Mouse (Mus musculus) small intestine, adult 2 months (tissue): ENCODE measurements around the gene Apol10a. TPM values are rescaled to one million over a fixed set of nuclear protein-coding genes. Genes with fewer than 3 reads are reported as not detected.
"Not testable (repeated sequence)": the region's sequence is repeated elsewhere in the genome, so short reads cannot be mapped to it uniquely, and the experiment has no call there.

Source experiments
- H3K27ac ChIP-seq: fragments of 200-500 bp; 2 replicates; pipeline ENCODE4 v1.5.1; 2012; ENCODE audit warnings: low read depth, low read length, control low read depth, inconsistent platforms; ENCODE audit not compliant: insufficient read depth
- H3K27me3 ChIP-seq: fragments of 200-500 bp; 2 replicates; pipeline ENCODE4 v1.6.1; 2012; ENCODE audit warnings: mild to moderate bottlenecking, moderate library complexity, low read length, inconsistent platforms; ENCODE audit not compliant: control insufficient read depth, insufficient read depth
- H3K36me3 ChIP-seq: fragments of 200-500 bp; 2 replicates; pipeline ENCODE4 v1.6.1; 2012; ENCODE audit warnings: mild to moderate bottlenecking, low read length, control low read depth, inconsistent platforms; ENCODE audit not compliant: control insufficient read depth, insufficient read depth
- H3K4me1 ChIP-seq: fragments of 200-500 bp; 2 replicates; pipeline ENCODE4 v1.6.1; 2012; ENCODE audit warnings: low read length, inconsistent platforms, mixed read lengths; ENCODE audit not compliant: control insufficient read depth, insufficient read depth, insufficient read length
- H3K4me3 ChIP-seq: fragments of 200-500 bp; 2 replicates; pipeline ENCODE4 v1.5.1; 2012; ENCODE audit warnings: low read depth, mild to moderate bottlenecking, control low read depth, inconsistent platforms, low read length, moderate library complexity
- CTCF ChIP-seq: fragments of 200-500 bp; IDR thresholded peaks from 2 replicates; pipeline ENCODE4 v1.5.1; 2012; ENCODE audit warnings: low read depth, mild to moderate bottlenecking, control low read depth, inconsistent platforms, low read length, moderate library complexity, mixed read lengths; ENCODE audit not compliant: insufficient replicate concordance, insufficient read length; ENCODE audit errors: extremely low read depth
- POLR2A ChIP-seq: fragments of 200-500 bp; IDR thresholded peaks from 2 replicates; pipeline ENCODE4 v1.6.1; 2012; ENCODE audit warnings: low read depth, mild to moderate bottlenecking, control low read depth, inconsistent platforms, low read length, moderate library complexity
- WGBS: fragments of 180-500 bp; shearing (Covaris S2); methylation state at CpG from one replicate; pipeline ENCODE4 v1.1.7; 2018; 5-methylcytosine and 5-hydroxymethylcytosine counted together
- polyA plus RNA-seq: library from polyadenylated mRNA; depleted of rRNA; stranded (reverse); fragments of >200 nt; gene quantifications from 2 replicates; pipeline ENCODE4 v1.2.3, GENCODE M21; 2012; rRNA removed

The Apol10a gene
- polyA plus RNA-seq, 1 experiment, result 56.4 TPM

DNA sequence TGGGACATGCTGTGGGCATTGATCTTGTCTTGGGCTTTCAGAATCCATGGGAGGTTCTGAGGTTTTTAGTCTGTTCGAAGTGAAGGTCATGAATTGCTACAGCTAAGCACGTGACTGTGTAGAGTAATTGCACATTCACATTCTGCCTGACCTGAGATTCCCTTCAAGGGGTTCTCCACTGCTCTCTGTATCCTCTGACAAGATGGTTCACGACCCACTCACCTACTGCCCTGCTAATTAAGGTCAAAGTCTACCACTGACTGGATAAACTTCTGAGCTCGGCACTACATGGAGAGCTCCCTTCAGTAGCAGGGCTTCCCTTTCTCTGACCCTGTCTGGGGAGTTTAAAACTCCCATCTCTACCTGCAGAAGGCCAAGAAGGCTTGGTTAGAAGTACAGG lies 43.7 kb downstream of the Apol10a start:
- not testable (repeated sequence) for H3K4me3 ChIP-seq, H3K27ac ChIP-seq, H3K27me3 ChIP-seq, H3K4me1 ChIP-seq, H3K36me3 ChIP-seq
- WGBS, result 39% methylated on average over 4 of the region's 4 CpGs

DNA sequence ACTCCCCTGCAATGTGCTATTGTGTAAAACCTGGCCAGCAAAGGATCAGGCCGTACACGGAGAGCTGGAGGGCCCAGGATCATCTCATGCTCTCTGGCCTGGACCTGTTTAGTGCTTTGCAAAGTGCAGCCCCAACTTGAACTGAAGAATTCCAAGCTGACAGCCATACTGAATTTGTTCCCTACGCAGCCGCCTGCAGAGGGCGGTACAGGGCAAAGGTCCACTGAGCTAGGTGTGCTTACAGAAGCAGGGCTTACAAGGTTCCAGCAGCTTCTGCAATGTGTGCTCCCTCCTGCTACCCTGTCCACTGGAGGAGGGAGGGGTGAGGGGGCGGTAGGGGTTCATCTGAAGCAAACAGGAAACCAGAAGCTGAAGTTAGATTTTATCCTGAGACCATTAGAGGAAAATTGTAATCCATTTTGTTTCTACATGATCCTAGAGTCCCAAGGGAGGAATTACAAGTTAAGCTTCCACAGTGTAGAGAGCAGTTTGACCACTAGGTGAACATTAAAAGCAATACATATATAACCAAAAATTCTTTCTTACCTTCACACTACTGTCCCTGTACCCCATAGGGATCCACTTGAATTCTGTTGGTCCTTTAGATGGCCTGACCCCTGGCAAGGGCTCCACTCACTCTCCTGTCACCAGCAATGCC lies 46.5 kb downstream of the Apol10a start:
- not testable (repeated sequence) for H3K27ac ChIP-seq, H3K4me1 ChIP-seq, H3K4me3 ChIP-seq, H3K27me3 ChIP-seq, H3K36me3 ChIP-seq
- WGBS, result 9% methylated on average over 6 of the region's 6 CpGs
- peak; percentile 51; the same call in 1 of the 2 replicates for TF ChIP-seq CTCF

DNA sequence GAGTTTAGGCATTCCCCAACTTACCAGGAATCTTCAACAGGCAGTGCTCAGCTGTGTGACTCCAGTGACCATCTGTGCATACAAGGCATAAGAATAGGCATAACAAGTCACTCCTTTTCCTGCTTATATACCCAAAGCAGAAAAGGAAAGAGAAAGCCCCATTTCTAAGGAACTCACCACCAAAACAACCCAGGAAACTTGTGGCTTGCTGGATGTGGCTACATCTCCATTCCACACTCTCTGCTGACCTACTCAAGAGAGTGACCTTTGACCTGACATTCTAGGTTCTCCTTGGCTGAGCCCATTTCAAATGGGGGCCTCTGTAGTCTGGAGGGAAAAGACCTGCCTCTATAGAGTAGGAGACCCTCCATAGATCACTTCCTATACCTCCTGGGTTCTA lies 56.4 kb downstream of the Apol10a start, which contains the start of gene Apol7c:
TSS of gene Apol7c (minus strand) at position 101 of the 400 bp plus-strand sequence.
- no peak for TF ChIP-seq POLR2A
- TF ChIP-seq CTCF, result no peak
- peak within 1 kb of the TSS; percentile 22; the same call in 1 of the 2 replicates for H3K4me3 ChIP-seq

DNA sequence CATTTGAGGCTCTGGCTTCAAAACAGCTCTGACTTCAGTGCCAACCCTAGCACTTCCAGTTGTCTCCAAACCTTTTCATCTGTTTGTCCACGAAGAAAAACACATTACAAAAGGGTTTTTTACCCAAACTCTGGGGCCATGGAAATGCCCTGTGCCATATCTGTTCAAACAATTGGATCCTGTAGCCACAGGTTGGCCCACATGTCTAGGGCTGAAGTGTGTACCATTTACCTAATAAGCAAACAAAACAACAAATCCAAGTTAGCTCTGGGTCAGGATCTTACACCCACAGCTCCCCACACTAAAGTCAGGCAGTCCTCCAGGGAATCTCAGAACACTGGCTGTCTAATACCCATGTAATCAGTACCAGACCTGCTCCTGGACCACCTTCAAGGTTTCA lies 62.4 kb downstream of the Apol10a start:
- H3K4me1 ChIP-seq, H3K4me3 ChIP-seq, H3K36me3 ChIP-seq, H3K27me3 ChIP-seq: not testable (repeated sequence)
- WGBS, result 38% methylated on average over 1 of the region's 1 CpGs
- 0 out of 2 replicates have a peak overlapping the region, but pooled peaks have one; percentile 15 for H3K27ac ChIP-seq

More for the DNA sequence above, 56.4 kb downstream of the Apol10a start, which contains the start of gene Apol7c:
- Histone ChIP-seq H3K4me1 (no peaks in the 10 kb centered on the region), H3K36me3 (no peaks in the 10 kb centered on the region), H3K27me3 (no peaks in the 10 kb centered on the region), H3K27ac (0 out of 2 replicates have a peak within 1 kb of the TSS, but pooled peaks have one; percentile 7)

Other genes starting within 250 kb of the Apol10a start
- gene Rbfox2, start 170.0 kb upstream of the Apol10a start, polyA plus RNA-seq, result 25.1 and 34.7 TPM in 2 replicates
- 31.4 and 88.8 TPM in 2 replicates for gene Apol7a, start 77.9 kb upstream of the Apol10a start, polyA plus RNA-seq
- 41.6 and 153 TPM in 2 replicates for gene Apol9a, start 65.9 kb upstream of the Apol10a start, polyA plus RNA-seq
- gene Apol7b, start 29.6 kb upstream of the Apol10a start, polyA plus RNA-seq, result 0.49 and 0.62 TPM in 2 replicates
- 0.13 TPM in 1 of 2 replicates, not detected in the other for gene Apol11a, start 31.2 kb downstream of the Apol10a start, polyA plus RNA-seq
- gene Apol7c, start 56.3 kb downstream of the Apol10a start, polyA plus RNA-seq, result 15.3 and 19.6 TPM in 2 replicates
- gene 1700025B11Rik, start 84.8 kb downstream of the Apol10a start, polyA plus RNA-seq, result not detected in 2 replicates
- 0.08 and 0.35 TPM in 2 replicates for gene Apol10b, start 119.1 kb downstream of the Apol10a start, polyA plus RNA-seq
- not detected in 2 replicates for gene Gm36245, start 122.2 kb downstream of the Apol10a start, polyA plus RNA-seq
- gene Apol11b, start 166.2 kb downstream of the Apol10a start, polyA plus RNA-seq, result 0.22 TPM in 1 of 2 replicates, not detected in the other
- 1.9 and 3.6 TPM in 2 replicates for gene Apol7e, start 221.8 kb downstream of the Apol10a start, polyA plus RNA-seq